Mouse (Mus musculus) midbrain, embryonic 13.5 days (tissue): ENCODE measurements around the gene Lax1. TPM values are rescaled to one million over a fixed set of nuclear protein-coding genes. Genes with fewer than 3 reads are reported as not detected.

Experiments used
- ATAC-seq: fragments of 200-750 bp; cut with Nextera tagmentation; 2 replicates; pipeline ENCODE4 v1.8.0; 2017; ENCODE audit warnings: mild to moderate bottlenecking, moderate TSS enrichment, moderate library complexity
- H3K27ac ChIP-seq: fragments of 300-500 bp; sonication (generic); 2 replicates; pipeline ENCODE4 v1.5.1; 2015; ENCODE audit warnings: inconsistent platforms, mild to moderate bottlenecking, moderate library complexity
- H3K27me3 ChIP-seq: fragments of 300-500 bp; sonication (generic); 2 replicates; pipeline ENCODE4 v1.6.1; 2015; ENCODE audit warnings: mild to moderate bottlenecking, inconsistent platforms
- H3K36me3 ChIP-seq: fragments of 300-500 bp; sonication (generic); 2 replicates; pipeline ENCODE4 v1.6.1; 2015; ENCODE audit warnings: mild to moderate bottlenecking, inconsistent platforms
- H3K4me1 ChIP-seq: fragments of 300-500 bp; sonication (generic); replicated peaks from 2 replicates; pipeline ENCODE4 v1.6.1; 2015; ENCODE audit warnings: inconsistent platforms
- H3K4me2 ChIP-seq: fragments of 300-500 bp; sonication (generic); replicated peaks from 2 replicates; pipeline ENCODE4 v1.6.1; 2015; ENCODE audit warnings: moderate library complexity, mild to moderate bottlenecking, inconsistent platforms
- H3K4me3 ChIP-seq: fragments of 300-500 bp; sonication (generic); replicated peaks from 2 replicates; pipeline ENCODE4 v1.5.1; 2015; ENCODE audit warnings: mild to moderate bottlenecking, inconsistent platforms
- H3K9ac ChIP-seq: fragments of 300-500 bp; sonication (generic); replicated peaks from 2 replicates; pipeline ENCODE4 v1.6.1; 2015; ENCODE audit warnings: mild to moderate bottlenecking, inconsistent platforms
- H3K9me3 ChIP-seq: fragments of 300-500 bp; sonication (generic); 2 replicates; pipeline ENCODE4 v1.6.1; 2016; ENCODE audit warnings: mild to moderate bottlenecking, inconsistent platforms
- WGBS: fragments of 180-500 bp; shearing (Covaris S2); methylation state at CpG from one replicate; pipeline ENCODE4 v1.1.7; 2015; 5-methylcytosine and 5-hydroxymethylcytosine counted together
- polyA plus RNA-seq: library from polyadenylated mRNA; unstranded; fragments of >200 nt; fragmentation: Nextera tagmentation; extraction: Ambion mirVana; gene quantifications from 2 replicates; pipeline ENCODE4 v1.2.1, GENCODE M21; 2015

Gene Lax1
- 0.07 TPM in 1 of 2 replicates, not detected in the other for polyA plus RNA-seq

DNA sequence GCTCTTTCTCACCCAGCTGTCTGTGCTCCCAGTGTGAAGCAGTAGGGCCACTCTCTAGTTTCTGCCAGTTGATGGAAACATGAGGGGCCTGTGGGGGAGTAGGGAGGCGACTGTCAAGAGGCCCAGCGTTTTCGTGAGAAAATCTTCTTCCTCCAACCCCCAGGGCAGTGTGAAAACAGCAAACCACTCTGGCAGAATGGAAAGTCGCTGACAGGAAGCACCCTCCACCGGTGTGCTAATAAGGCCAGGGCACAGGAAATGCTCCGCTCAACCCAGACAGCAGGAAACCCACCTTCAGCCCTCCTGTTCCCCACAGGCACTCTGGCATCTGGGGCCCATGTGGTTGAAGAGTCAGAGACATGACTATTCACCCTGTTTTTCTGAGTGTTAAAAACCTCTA, at the start of gene Lax1:
TSS of gene Lax1 (minus strand) at position 212 of the 400 bp plus-strand sequence.
- no peaks in the 10 kb centered on the region for H3K36me3 ChIP-seq
- 60% methylated on average over 6 of the region's 6 CpGs for WGBS
- peaks cover 9% of the 10 kb centered on the region; the same call in 1 of the 2 replicates for H3K4me1 ChIP-seq
- H3K9me3 ChIP-seq, result 0 out of 2 replicates have a peak, but pooled peaks cover 2% of the 10 kb centered on the region
- H3K9ac ChIP-seq, result no peak within 1 kb of the TSS
- no peak within 1 kb of the TSS for H3K4me3 ChIP-seq
- no peak for ATAC-seq
- no peaks in the 10 kb centered on the region for H3K27me3 ChIP-seq
- no peak within 1 kb of the TSS for H3K27ac ChIP-seq
- no peak within 1 kb of the TSS for H3K4me2 ChIP-seq

DNA sequence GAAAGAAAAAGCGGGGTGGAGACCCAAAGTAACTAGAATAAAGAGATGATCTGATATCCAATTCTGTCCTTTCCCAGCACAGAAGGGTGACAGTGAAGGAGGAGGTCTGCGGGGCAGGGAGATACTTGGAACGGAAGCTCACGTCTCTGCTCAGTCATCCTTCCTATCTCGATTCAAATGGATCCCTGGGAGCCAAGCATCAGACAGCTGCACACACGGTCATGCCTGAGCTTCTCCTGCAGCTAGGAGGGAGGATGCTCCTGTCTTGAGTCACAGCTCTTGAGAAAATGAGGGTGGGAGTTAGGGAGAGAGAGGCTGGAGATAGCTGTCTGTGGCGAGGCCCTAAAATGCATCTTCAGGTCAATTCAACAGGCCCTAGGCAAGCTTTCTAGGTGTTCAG, 46.8 kb upstream of the Lax1 start:
- 63% methylated on average over 7 of the region's 7 CpGs for WGBS
- ATAC-seq, result peak; percentile 50

DNA sequence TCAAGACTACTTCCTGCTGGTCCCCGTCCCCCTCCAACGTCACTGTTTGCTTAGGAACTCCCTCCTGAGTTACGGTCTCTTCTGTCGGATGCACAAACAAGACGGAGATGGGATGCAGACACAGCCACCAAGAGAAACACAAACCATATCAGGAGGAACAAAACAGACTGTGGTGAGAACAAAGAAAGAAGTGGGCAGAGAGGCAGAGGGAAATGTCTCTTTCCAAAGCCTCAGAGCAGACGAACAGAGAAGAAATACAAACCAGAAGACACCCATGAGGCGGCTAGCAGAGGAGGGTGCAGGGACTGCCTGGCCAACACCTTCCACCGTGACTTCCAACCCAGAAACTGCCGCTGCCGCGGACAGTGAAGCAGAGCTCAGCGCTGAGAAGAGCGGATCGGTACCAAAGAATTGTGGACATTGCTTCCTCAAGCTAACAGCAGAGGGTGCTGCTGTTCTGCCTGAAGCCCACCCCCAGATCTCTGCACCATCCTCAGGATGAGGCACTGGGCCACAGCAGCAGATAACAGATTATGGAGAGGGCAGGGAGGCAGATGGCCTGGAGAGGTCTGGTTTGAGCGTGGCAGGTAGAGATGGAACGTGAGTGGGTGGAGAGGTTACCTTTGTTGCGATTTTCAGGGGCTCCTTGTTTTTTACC, 46.2 kb upstream of the Lax1 start:
- Histone ChIP-seq H3K27ac (no peak overlapping the region), H3K4me2 (peak overlapping the region; percentile 46), H3K4me3 (peak overlapping the region; percentile 43), H3K9ac (peak overlapping the region; percentile 75), H3K36me3 (peaks cover 10% of the 10 kb centered on the region), H3K4me1 (peaks cover 19% of the 10 kb centered on the region), H3K27me3 (0 out of 2 replicates have a peak, but pooled peaks cover 4% of the 10 kb centered on the region), H3K9me3 (no peaks in the 10 kb centered on the region)
- peak; percentile 96 for ATAC-seq
- WGBS, result 18% methylated on average over 17 of the region's 17 CpGs

More for the DNA sequence above, 46.8 kb upstream of the Lax1 start:
- peaks cover 20% of the 10 kb centered on the region for H3K4me1 ChIP-seq
- no peak overlapping the region for H3K4me2 ChIP-seq
- H3K36me3 ChIP-seq, result peaks cover 6% of the 10 kb centered on the region
- 0 out of 2 replicates have a peak, but pooled peaks cover 4% of the 10 kb centered on the region for H3K27me3 ChIP-seq
- no peaks in the 10 kb centered on the region for H3K9me3 ChIP-seq
- no peak overlapping the region for H3K4me3 ChIP-seq
- H3K27ac ChIP-seq, result no peak overlapping the region
- 0 out of 2 replicates have a peak overlapping the region, but pooled peaks have one; percentile 25 for H3K9ac ChIP-seq

DNA sequence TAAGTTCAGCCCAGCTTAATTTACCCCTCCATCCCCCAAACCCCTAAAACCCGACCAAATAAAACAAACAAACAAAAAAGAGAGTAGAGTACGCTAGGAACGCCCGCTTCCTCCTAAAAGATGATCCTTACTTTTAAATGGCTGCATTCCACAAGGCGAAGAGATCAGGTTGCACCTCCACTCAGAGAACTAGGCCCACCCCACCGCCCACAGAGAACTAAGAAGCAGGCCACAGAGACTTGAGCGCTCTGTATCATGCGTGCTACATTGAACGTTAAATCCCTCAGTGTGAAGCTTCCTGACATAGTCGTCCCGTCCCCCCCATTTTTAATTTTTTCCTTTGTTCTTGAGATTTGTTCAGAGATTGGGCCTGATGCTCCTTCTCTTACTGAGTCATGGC, 42.9 kb upstream of the Lax1 start:
- no peak overlapping the region for H3K4me2 ChIP-seq
- WGBS, result 65% methylated on average over 11 of the region's 11 CpGs

DNA sequence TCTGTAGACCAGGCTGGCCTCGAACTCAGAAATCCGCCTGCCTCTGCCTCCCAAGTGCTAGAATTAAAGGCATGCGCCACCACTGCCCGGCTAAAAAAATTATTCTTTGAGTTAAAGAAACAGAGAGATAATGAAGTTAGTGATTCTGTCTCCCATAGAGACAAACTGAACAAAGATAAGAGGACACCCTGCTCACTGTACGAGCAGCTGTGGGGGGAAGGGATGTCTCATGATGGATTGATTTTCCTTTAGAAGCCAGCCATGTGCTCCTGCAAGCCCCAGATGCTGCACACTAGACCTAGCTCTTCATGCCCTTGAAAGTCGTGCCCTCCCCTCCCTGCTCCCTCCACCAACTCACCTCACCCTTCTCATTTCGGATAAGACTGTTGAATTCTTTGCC, 38.4 kb upstream of the Lax1 start:
- ATAC-seq, result no peak
- no peaks in the 10 kb centered on the region for H3K9me3 ChIP-seq
- no peak overlapping the region for H3K4me3 ChIP-seq
- peaks cover 47% of the 10 kb centered on the region for H3K36me3 ChIP-seq
- H3K9ac ChIP-seq, result no peak overlapping the region
- H3K27ac ChIP-seq, result no peak overlapping the region
- H3K4me2 ChIP-seq, result no peak overlapping the region
- no peaks in the 10 kb centered on the region for H3K4me1 ChIP-seq
- no peaks in the 10 kb centered on the region for H3K27me3 ChIP-seq
- 92% methylated on average over 7 of the region's 7 CpGs for WGBS

More for the DNA sequence above, 42.9 kb upstream of the Lax1 start:
- H3K9me3 ChIP-seq, result no peaks in the 10 kb centered on the region
- no peak for ATAC-seq
- no peak overlapping the region for H3K27ac ChIP-seq
- H3K36me3 ChIP-seq, result peaks cover 37% of the 10 kb centered on the region
- peaks cover 19% of the 10 kb centered on the region for H3K4me1 ChIP-seq
- no peak overlapping the region for H3K9ac ChIP-seq
- 0 out of 2 replicates have a peak, but pooled peaks cover 4% of the 10 kb centered on the region for H3K27me3 ChIP-seq
- no peak overlapping the region for H3K4me3 ChIP-seq

DNA sequence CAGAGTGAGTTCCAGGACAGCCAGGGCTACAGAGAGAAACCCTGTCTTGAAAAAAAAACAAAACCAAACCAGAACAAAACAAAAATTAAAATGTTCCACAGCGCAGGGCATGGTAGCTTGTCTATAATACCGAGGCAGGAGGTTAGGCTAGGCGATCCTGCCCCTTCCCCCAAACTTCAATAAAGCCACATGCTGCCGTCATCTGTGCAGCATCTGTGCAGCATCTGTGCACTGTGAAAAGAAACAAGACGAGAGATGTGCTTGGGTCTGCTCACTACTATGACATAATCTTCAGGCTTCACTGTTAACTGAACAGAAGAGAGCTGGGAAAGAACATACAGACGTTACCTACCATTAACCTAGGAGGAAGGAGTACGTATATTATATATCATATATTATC, 30.4 kb upstream of the Lax1 start:
- 86% methylated on average over 7 of the region's 7 CpGs for WGBS
- H3K9me3 ChIP-seq, result no peaks in the 10 kb centered on the region
- no peak overlapping the region for H3K4me2 ChIP-seq
- H3K4me1 ChIP-seq, result no peaks in the 10 kb centered on the region
- peaks cover 26% of the 10 kb centered on the region for H3K36me3 ChIP-seq
- H3K4me3 ChIP-seq, result no peak overlapping the region
- H3K27ac ChIP-seq, result no peak overlapping the region
- no peaks in the 10 kb centered on the region for H3K27me3 ChIP-seq
- H3K9ac ChIP-seq, result no peak overlapping the region
- no peak for ATAC-seq

DNA sequence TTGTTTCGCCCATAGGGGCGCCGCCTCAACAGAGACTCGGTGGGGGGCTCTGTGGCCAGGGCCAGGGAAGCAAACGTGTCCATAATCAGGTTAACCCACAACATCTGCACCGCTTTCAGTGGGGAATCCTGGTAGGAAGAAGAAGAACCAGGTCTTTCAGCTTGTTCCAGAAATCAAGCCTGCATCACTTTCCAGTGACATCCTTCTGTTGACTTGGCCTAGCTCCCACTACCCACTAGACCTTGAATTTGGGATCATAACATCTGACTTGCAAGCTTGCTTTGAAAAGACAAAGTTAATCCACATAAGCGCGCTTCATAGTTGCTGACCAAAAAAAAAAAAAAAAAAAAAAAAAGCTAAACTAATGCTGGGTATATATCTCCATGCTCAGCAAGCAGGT, 28.9 kb upstream of the Lax1 start:
- no peak for ATAC-seq
- WGBS, result 91% methylated on average over 8 of the region's 8 CpGs
- no peaks in the 10 kb centered on the region for H3K9me3 ChIP-seq

DNA sequence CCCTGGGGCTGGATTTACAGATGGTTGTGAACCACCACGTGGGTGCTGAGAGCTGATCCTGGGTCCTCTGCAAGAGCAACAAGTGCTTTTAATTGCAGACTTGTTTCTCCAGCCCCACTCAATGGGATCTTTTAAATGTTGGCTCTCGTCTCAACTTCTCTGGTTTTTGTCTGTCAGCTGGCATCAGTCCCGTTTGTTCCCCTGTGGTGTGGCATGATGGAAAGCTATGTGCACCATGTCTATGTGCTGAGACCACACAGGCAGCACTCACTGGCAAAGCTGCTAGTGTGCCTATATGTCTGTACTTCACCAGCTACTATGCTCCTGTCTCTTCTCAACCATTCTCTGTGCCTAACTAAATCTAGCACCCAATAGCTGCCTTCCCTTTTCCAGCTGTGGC, 28.4 kb upstream of the Lax1 start:
- ATAC-seq, result no peak
- WGBS, result 84% methylated on average over 3 of the region's 3 CpGs
- Histone ChIP-seq H3K4me2 (no peak overlapping the region), H3K27me3 (no peaks in the 10 kb centered on the region), H3K4me3 (no peak overlapping the region), H3K9me3 (no peaks in the 10 kb centered on the region), H3K36me3 (peaks cover 37% of the 10 kb centered on the region), H3K9ac (no peak overlapping the region), H3K27ac (no peak overlapping the region), H3K4me1 (peaks cover 2% of the 10 kb centered on the region; the same call in 1 of the 2 replicates)

More for the DNA sequence above, 28.9 kb upstream of the Lax1 start:
- Histone ChIP-seq H3K27ac (no peak overlapping the region), H3K27me3 (no peaks in the 10 kb centered on the region), H3K4me3 (no peak overlapping the region), H3K9ac (no peak overlapping the region), H3K4me1 (no peaks in the 10 kb centered on the region), H3K36me3 (peaks cover 37% of the 10 kb centered on the region), H3K4me2 (no peak overlapping the region)

DNA sequence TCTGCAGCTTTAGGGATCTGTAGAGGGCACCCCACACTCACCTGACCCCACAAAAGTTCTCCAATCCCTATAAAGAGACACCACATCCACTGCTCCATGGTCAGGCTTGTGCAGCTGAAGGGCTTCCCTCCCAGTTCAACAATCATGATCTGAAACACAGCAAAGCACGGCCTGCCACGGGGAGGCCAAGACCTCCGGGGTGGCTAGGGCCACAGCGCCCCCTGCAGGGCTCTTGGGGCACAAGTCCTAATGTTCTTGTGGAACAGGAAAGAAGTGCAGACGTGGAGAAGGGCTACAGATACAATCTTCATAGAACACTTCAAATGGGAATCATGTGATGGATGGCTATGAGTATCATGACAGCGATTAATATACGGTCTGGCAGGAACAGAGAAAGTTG, 26.6 kb upstream of the Lax1 start:
- Histone ChIP-seq H3K4me2 (no peak overlapping the region), H3K4me3 (no peak overlapping the region), H3K4me1 (peaks cover 13% of the 10 kb centered on the region; the same call in 1 of the 2 replicates), H3K9me3 (no peaks in the 10 kb centered on the region), H3K27me3 (no peaks in the 10 kb centered on the region), H3K36me3 (peaks cover 37% of the 10 kb centered on the region), H3K27ac (no peak overlapping the region), H3K9ac (no peak overlapping the region)
- 26% methylated on average over 7 of the region's 7 CpGs for WGBS
- no peak for ATAC-seq

DNA sequence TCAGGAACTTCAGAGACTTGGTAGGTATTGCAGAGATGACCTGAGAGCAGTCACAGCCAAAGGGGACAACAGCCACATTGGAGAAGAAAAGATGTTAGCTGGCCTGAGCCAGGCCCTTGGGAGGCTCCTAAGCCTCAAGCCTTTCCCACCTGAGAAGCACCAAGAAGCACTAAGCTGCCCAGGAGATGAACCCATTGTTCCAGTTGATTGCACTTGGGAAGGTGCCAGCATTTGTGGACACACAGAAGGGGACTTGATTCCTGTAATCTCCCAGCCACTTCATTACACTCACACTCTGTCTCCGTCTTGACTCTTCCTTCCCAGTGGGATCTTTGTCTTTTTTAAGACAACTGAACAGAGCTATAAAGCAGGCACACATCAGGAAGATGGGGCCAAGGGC, 25.3 kb upstream of the Lax1 start:
- Histone ChIP-seq H3K9me3 (no peaks in the 10 kb centered on the region), H3K27ac (no peak overlapping the region), H3K36me3 (peaks cover 34% of the 10 kb centered on the region), H3K9ac (no peak overlapping the region), H3K4me2 (no peak overlapping the region), H3K4me3 (no peak overlapping the region), H3K27me3 (no peaks in the 10 kb centered on the region), H3K4me1 (peaks cover 14% of the 10 kb centered on the region; the same call in 1 of the 2 replicates)
- ATAC-seq, result no peak
- WGBS, result 31% methylated on average over 1 of the region's 1 CpGs

DNA sequence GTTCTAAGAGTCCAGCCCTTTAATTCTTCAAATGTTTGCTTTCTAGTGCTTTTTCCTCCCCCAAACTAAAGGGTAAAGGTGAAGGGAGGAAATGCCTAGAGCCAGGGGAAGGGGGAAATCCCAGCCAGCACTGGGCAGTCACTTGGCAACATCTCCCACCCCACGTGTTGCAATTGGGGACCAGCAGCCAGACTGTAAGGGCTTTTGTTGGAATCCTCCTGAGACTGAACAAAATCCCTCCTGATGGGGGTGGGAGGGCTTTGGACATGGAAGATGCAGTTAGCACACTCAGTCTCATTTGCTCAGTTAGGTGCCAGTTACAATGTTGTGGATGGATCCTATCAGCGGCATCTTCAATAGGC, 23.1 kb upstream of the Lax1 start:
- whole genome bisulfite sequencing, result 37% methylated on average over 2 of the region's 2 CpGs
- no peak overlapping the region for H3K4me3 ChIP-seq
- no peak overlapping the region for H3K9ac ChIP-seq
- H3K9me3 ChIP-seq, result no peaks in the 10 kb centered on the region
- no peaks in the 10 kb centered on the region for H3K27me3 ChIP-seq
- H3K4me2 ChIP-seq, result no peak overlapping the region
- H3K4me1 ChIP-seq, result peaks cover 18% of the 10 kb centered on the region; the same call in 1 of the 2 replicates
- peaks cover 26% of the 10 kb centered on the region; the same call in 1 of the 2 replicates for H3K36me3 ChIP-seq
- ATAC-seq, result no peak
- no peak overlapping the region for H3K27ac ChIP-seq

DNA sequence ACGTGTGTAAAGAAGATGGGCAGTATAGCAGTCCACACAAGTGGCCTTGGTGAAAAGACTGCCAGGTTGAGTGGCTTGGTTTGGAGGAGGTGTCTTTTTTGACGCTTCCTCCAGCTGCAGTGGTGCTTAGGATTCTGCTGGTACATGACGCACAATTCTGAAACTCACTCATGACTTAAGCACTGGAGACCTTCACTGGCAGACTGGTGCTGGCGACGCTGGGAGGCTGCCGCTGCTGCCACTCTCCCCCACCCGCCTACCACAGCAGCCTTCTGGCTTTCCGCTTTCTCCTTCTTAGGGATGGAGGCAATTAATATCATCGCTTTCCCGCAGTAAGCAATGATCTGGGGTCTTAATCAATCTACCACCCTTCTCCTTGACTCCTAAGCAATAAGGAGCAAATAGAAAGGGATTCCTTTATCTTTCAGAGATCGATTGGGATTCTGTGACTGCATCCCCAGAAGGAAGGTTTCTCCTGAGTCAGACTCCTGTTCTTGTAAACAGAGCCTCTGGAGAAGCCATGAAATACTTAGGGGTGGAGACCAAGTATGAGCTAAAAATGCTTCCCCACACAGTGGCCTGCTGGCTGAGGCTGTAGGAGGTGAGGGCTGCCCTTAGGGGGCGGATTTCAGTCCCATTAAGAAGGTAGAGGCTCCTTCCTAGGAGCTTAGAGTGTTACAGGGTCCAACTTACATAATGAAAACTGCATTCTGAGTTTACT, 22.5 kb upstream of the Lax1 start:
- H3K9me3 ChIP-seq, result no peaks in the 10 kb centered on the region
- H3K27ac ChIP-seq, result no peak overlapping the region
- no peak overlapping the region for H3K9ac ChIP-seq
- peaks cover 18% of the 10 kb centered on the region; the same call in 1 of the 2 replicates for H3K4me1 ChIP-seq
- WGBS, result 67% methylated on average over 12 of the region's 12 CpGs
- no peaks in the 10 kb centered on the region for H3K27me3 ChIP-seq
- no peak overlapping the region for H3K4me2 ChIP-seq
- peaks cover 22% of the 10 kb centered on the region; the same call in 1 of the 2 replicates for H3K36me3 ChIP-seq
- no peak overlapping the region for H3K4me3 ChIP-seq
- no peak for ATAC-seq
